Mouse (Mus musculus) MEL (cell line): Measurements from ENCODE around the gene Tspan9.

Source experiments
- CTCF ChIP-seq, 3 experiments: IDR thresholded peaks in 2 of 3; conservative IDR thresholded peaks in 1 of 3; 2 replicates each; pipeline ENCODE4 v1.5.1; 2011 to 2012; ENCODE audit warnings: low read length in 3 of 3, low read depth in 2 of 3, mild to moderate bottlenecking in 2 of 3, improper control_type of control experiment in 1 of 3, inconsistent platforms in 1 of 3, mixed read lengths in 1 of 3, moderate library complexity in 1 of 3; ENCODE audit not compliant: control insufficient read depth in 1 of 3, insufficient read depth in 1 of 3, poor library complexity in 1 of 3, severe bottlenecking in 1 of 3
- E2F4 ChIP-seq: IDR thresholded peaks from 2 replicates; pipeline ENCODE4 v1.6.1; 2011; ENCODE audit warnings: low read depth, low read length, improper control_type of control experiment, borderline replicate concordance
- ELF1 ChIP-seq: IDR thresholded peaks from 2 replicates; pipeline ENCODE4 v1.6.1; 2014; ENCODE audit warnings: low read depth, mild to moderate bottlenecking, inconsistent platforms, low read length, improper control_type of control experiment, moderate library complexity
- GATA1 ChIP-seq: IDR thresholded peaks from 2 replicates; pipeline ENCODE4 v1.6.1; 2011; ENCODE audit warnings: low read depth, low read length, improper control_type of control experiment
- MAZ ChIP-seq: IDR thresholded peaks from 2 replicates; pipeline ENCODE4 v1.6.1; 2012; ENCODE audit warnings: low read depth, mild to moderate bottlenecking, inconsistent platforms, low read length, improper control_type of control experiment
- MYC ChIP-seq: IDR thresholded peaks from 2 replicates; pipeline ENCODE4 v1.6.1; 2011; ENCODE audit warnings: low read depth, mild to moderate bottlenecking, low read length, improper control_type of control experiment, moderate library complexity
- RAD21 ChIP-seq: IDR thresholded peaks from 2 replicates; pipeline ENCODE4 v1.6.1; 2011; ENCODE audit warnings: mild to moderate bottlenecking, low read depth, low read length, improper control_type of control experiment
- TAL1 ChIP-seq: IDR thresholded peaks from 2 replicates; pipeline ENCODE4 v1.6.1; 2012; ENCODE audit warnings: mild to moderate bottlenecking, inconsistent platforms, low read length, moderate library complexity, mixed read lengths
- UBTF ChIP-seq: IDR thresholded peaks from 2 replicates; pipeline ENCODE4 v1.6.1; 2012; ENCODE audit warnings: low read depth, mild to moderate bottlenecking, inconsistent platforms, low read length, improper control_type of control experiment, moderate library complexity, borderline replicate concordance; ENCODE audit not compliant: insufficient read depth
- ZC3H11A ChIP-seq: IDR thresholded peaks from 2 replicates; pipeline ENCODE4 v1.6.1; 2012; ENCODE audit warnings: low read depth, mild to moderate bottlenecking, inconsistent platforms, low read length, improper control_type of control experiment

- no peak for TF ChIP-seq RAD21
- no peak for TF ChIP-seq CTCF (IDR thresholded peaks at IDR 0.05 in 2 of 3, conservative IDR thresholded peaks at IDR 0.05 in 1 of 3; ENCODE audit: control insufficient read depth in 1 of 3, insufficient read depth in 1 of 3, low read depth in 2 of 3, low read length in 3 of 3, poor library complexity in 1 of 3, severe bottlenecking in 1 of 3)
- no peak for TF ChIP-seq GATA1
- no peak for TF ChIP-seq ELF1
- no peak for TF ChIP-seq MAZ
- no peak for TF ChIP-seq E2F4
- no peak for TF ChIP-seq MYC
- no peak for TF ChIP-seq ZC3H11A
- TF ChIP-seq TAL1, result no peak
- TF ChIP-seq UBTF, result no peak
Measured at GRCm38 (mm10) chr6:128081293-128081692, 62.1 kb downstream of the Tspan9 start.
